Mouse (Mus musculus) liver, postnatal 0 days (tissue): ENCODE data around the gene Kcnab2.

Experiments used
- CTCF ChIP-seq: sonication (generic); IDR thresholded peaks from 2 replicates; pipeline ENCODE4 v1.5.1; 2016; ENCODE audit warnings: antibody characterized with exemption, low read depth
- EP300 ChIP-seq: IDR thresholded peaks from 2 replicates; pipeline ENCODE4 v1.6.1; 2016; ENCODE audit warnings: antibody characterized with exemption, low read depth, mild to moderate bottlenecking

DNA sequence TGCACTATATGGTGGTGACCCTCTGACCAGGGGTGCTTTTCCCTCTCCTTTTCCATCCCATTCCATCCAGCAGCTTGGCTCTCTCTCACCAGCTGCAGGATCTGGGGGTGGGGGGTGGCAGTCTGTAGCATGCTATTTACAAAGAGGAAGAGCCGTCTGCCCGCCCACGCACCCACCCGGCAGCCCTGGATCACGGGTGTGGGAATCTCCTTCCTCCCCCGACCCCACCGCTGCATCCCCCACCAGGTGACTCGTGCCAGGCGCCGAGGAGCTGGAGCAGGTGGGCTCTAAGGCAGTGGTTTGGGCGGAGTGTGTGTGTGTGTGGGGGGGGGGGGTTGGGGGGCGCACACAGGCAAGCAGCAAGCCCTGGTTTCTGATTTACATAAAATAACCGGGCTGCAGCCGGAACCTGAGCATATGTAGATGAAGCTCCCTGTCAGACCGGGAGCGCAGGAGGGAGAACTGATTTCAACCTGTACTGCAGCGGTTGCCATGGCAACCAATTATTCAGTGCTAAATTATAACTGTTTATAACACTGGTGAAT is 127.8 kb downstream of the Kcnab2 start:
- no peak for TF ChIP-seq EP300
- TF ChIP-seq CTCF, result no peak
